Mouse (Mus musculus) stomach, embryonic 14.5 days (tissue): ENCODE measurements at regions not wholly inside any gene's neighbourhood (a gene's known extent, or its start where the extent isn't known, plus 50 kb on each side); places are given as distances from the start of the nearest gene placed in this dataset.
A peak's percentile ranks its signal among the peaks of the same experiment; 100 is the strongest.

Experiments
- ATAC-seq: fragments of 200-750 bp; cut with Nextera tagmentation; 2 replicates; pipeline ENCODE4 v1.8.0; 2017; ENCODE audit warnings: low read depth, moderate TSS enrichment; ENCODE audit not compliant: insufficient number of reproducible peaks, insufficient read depth, low FRiP score
- H3K27ac ChIP-seq: fragments of 300-500 bp; sonication (generic); 2 replicates; pipeline ENCODE4 v1.5.1; 2014; ENCODE audit warnings: mild to moderate bottlenecking, low read length, moderate library complexity, mixed read lengths
- H3K27me3 ChIP-seq: fragments of 300-500 bp; sonication (generic); 2 replicates; pipeline ENCODE4 v1.6.1; 2014; ENCODE audit warnings: low read length, control low read depth, mixed read lengths; ENCODE audit not compliant: control insufficient read depth, insufficient read depth
- H3K36me3 ChIP-seq: fragments of 300-500 bp; sonication (generic); 2 replicates; pipeline ENCODE4 v1.6.1; 2014; ENCODE audit warnings: mild to moderate bottlenecking, control low read depth, low read length, moderate library complexity, mixed read lengths; ENCODE audit not compliant: control insufficient read depth, insufficient read depth
- H3K4me1 ChIP-seq: fragments of 300-500 bp; sonication (generic); 2 replicates; pipeline ENCODE4 v1.6.1; 2014; ENCODE audit warnings: low read length, control low read depth, mixed read lengths; ENCODE audit not compliant: control insufficient read depth, insufficient read depth
- H3K4me2 ChIP-seq: fragments of 300-500 bp; sonication (generic); replicated peaks from 2 replicates; pipeline ENCODE4 v1.6.1; 2014; ENCODE audit warnings: low read depth, low read length, control low read depth
- H3K4me3 ChIP-seq: fragments of 300-500 bp; sonication (generic); 2 replicates; pipeline ENCODE4 v1.5.1; 2014; ENCODE audit warnings: low read depth, low read length, control low read depth
- H3K9ac ChIP-seq: fragments of 300-500 bp; sonication (generic); replicated peaks from 2 replicates; pipeline ENCODE4 v1.6.1; 2014; ENCODE audit warnings: low read depth, mild to moderate bottlenecking, control low read depth, low read length, moderate library complexity, mixed read lengths
- H3K9me3 ChIP-seq: fragments of 300-500 bp; sonication (generic); 2 replicates; pipeline ENCODE4 v1.6.1; 2016; ENCODE audit warnings: low read depth, low read length, control low read depth; ENCODE audit not compliant: control insufficient read depth
- WGBS: fragments of 180-500 bp; shearing (Covaris S2); extraction: QIAGEN DNeasy Blood & Tissue Kit; methylation state at CpG from one replicate; pipeline ENCODE4 v1.1.7; 2014; 5-methylcytosine and 5-hydroxymethylcytosine counted together

DNA sequence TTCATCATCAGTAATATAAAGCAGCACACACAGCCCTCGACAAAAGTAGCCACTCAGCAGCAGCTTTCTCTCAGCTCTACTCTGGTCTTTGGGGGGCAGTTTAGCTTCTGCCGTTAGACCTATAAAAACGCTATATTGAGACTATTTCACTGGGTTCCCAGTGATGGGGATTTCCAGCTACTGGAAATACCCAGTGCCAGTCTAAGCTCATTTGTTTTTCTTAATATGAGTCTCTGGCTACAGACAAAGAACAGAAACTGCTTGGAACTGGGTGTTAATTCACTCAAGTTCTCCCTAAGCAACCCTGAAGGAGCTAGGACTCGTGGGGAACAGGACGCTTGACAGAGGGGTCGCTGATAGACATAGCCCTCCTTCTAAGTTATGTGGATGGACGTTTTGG is 100.3 kb upstream of the Cdc42ep3 start:
- Histone ChIP-seq H3K4me2 (no peak overlapping the region), H3K27me3 (no peaks in the 10 kb centered on the region), H3K27ac (no peak overlapping the region), H3K9ac (no peak overlapping the region), H3K4me1 (peaks cover 19% of the 10 kb centered on the region; the same call in 1 of the 2 replicates), H3K36me3 (no peaks in the 10 kb centered on the region), H3K9me3 (no peaks in the 10 kb centered on the region), H3K4me3 (no peak overlapping the region)
- ATAC-seq, result no peak
- 65% methylated on average over 7 of the region's 7 CpGs for WGBS

DNA sequence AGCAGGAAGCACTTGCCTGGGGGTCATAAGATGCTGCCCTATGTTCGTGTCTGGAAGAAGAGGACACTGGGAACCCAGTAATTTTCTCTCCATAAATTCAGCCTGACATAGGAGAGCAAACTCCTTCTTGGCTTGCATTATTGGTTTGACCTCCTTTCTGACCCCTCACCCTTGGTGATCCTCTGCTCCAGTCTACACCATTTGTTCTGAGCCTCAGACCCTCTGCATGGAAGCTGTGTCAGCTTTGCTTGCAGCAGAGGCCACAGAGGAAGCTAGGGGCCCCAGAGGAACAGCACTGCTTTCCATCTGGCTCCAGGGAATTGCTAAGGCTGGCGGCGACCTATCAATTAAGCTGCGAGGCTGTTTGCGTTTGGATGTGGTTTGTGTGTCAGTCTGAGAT is 102.7 kb upstream of the Cdc42ep3 start:
- no peaks in the 10 kb centered on the region for H3K36me3 ChIP-seq
- no peak overlapping the region for H3K27ac ChIP-seq
- H3K9ac ChIP-seq, result no peak overlapping the region
- H3K9me3 ChIP-seq, result no peaks in the 10 kb centered on the region
- no peak overlapping the region for H3K4me3 ChIP-seq
- H3K27me3 ChIP-seq, result no peaks in the 10 kb centered on the region
- H3K4me1 ChIP-seq, result 0 out of 2 replicates have a peak, but pooled peaks cover 12% of the 10 kb centered on the region
- ATAC-seq, result no peak
- H3K4me2 ChIP-seq, result no peak overlapping the region
- 35% methylated on average over 5 of the region's 5 CpGs for WGBS

DNA sequence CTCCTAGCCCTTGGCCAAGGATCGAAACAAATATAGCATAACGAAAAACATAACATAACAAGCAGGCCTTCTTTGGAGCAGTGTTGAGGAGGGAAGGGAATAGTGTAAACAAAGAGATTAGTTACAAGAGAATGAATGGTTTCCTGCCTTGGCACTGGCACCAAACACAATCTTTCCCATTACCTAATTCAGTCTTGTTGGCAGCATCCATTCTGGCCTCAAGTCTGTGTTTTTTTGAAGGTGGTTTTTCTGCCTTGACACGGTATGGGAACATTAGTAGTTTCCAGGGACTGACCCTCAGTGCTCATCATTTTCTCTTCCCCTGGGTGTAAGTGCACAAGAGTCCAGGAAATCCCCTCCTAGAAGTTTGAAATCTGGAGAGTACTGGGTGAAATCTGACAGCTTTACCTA is 106.8 kb upstream of the Cdc42ep3 start:
- H3K4me1 ChIP-seq, result 0 out of 2 replicates have a peak, but pooled peaks cover 3% of the 10 kb centered on the region
- no peaks in the 10 kb centered on the region for H3K36me3 ChIP-seq
- no peak; the same call in 1 of the 2 replicates for ATAC-seq
- H3K27ac ChIP-seq, result no peak overlapping the region; the same call in 1 of the 2 replicates
- H3K9ac ChIP-seq, result no peak overlapping the region
- 22% methylated on average over 3 of the region's 3 CpGs for WGBS
- no peak overlapping the region for H3K4me2 ChIP-seq
- no peak overlapping the region for H3K4me3 ChIP-seq
- H3K27me3 ChIP-seq, result no peaks in the 10 kb centered on the region
- H3K9me3 ChIP-seq, result no peaks in the 10 kb centered on the region

DNA sequence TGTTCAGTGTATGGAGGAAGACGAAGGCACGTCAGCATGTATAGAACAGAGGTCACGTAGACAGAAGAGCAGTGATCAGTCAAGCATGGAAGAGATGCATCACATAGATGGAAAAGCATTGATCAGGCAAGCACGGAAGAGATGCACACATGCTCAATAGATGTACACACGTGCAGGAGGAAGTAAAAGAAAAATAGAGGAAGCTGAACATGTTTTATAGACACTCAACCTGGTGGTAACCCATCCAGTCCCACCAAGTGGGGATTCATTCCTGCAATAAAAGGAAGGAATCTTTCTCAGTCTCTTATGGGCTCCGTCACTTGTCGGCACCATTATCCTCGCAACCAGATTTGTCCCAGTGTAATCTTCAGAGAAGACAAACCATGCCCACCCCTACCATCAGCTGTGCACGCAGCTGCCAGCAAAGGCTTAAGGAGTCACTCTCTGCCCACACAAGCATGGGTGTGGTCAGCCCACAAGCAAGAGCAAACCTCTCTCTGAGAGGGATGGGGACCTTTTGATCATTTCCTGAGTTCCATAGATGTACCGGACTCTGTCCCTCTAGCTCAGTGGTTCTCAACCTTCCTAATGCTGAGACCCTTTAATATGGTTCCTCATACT is 108.3 kb upstream of the Cdc42ep3 start:
- 89% methylated on average over 10 of the region's 10 CpGs for WGBS
- Histone ChIP-seq H3K4me2 (no peak overlapping the region), H3K9me3 (no peaks in the 10 kb centered on the region), H3K27me3 (no peaks in the 10 kb centered on the region), H3K4me3 (no peak overlapping the region), H3K27ac (no peak overlapping the region), H3K36me3 (no peaks in the 10 kb centered on the region), H3K9ac (no peak overlapping the region), H3K4me1 (no peaks in the 10 kb centered on the region)
- no peak for ATAC-seq

DNA sequence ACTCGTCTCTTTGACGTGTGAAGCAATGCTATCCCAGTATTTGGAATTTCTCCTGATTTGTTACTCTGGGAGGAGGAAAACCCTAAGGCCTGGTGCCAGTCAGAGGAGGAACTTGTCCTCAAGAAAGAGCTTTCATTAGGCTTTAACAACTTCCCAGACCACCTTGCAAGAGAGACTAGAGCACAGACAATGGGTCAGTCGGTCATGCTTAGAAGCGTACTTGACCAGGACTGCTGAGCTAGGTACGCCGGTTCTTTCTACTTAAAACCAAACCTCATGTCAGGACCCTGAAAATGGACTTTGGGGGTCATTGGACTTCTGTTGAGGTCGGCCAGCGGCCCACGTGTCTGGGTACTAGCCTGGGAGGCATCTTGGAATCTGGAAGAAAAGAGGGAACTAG is 110.8 kb upstream of the Cdc42ep3 start:
- 93% methylated on average over 9 of the region's 9 CpGs for WGBS
- H3K4me3 ChIP-seq, result no peak overlapping the region
- no peaks in the 10 kb centered on the region for H3K36me3 ChIP-seq
- H3K4me1 ChIP-seq, result no peaks in the 10 kb centered on the region
- no peak for ATAC-seq
- H3K27ac ChIP-seq, result no peak overlapping the region
- H3K27me3 ChIP-seq, result no peaks in the 10 kb centered on the region
- H3K9me3 ChIP-seq, result no peaks in the 10 kb centered on the region
- H3K9ac ChIP-seq, result no peak overlapping the region
- no peak overlapping the region for H3K4me2 ChIP-seq

DNA sequence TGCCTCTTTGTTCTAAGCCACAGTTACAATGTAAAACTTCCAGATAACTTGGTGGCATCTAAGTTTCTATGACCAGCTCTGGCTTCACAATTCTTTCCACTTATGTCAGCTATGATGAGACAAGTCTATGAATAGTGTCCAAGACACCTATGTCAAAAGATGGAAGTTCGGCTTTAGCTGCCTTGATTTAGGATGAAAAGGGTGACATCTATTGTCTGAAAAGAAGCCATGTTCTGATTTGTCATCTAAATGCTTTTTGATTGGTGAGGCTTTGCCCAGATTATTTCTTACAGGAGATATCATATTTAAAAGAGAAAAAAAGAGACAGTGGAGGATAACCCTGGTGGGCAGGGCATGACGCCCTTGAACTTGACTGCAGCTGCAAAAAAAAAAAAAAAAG is 116.7 kb upstream of the Cdc42ep3 start:
- Histone ChIP-seq H3K4me3 (no peak overlapping the region), H3K27me3 (no peaks in the 10 kb centered on the region), H3K27ac (no peak overlapping the region), H3K9ac (no peak overlapping the region), H3K4me1 (no peaks in the 10 kb centered on the region), H3K9me3 (no peaks in the 10 kb centered on the region), H3K36me3 (no peaks in the 10 kb centered on the region), H3K4me2 (no peak overlapping the region)
- WGBS, result 72% methylated on average over 2 of the region's 2 CpGs
- no peak for ATAC-seq

DNA sequence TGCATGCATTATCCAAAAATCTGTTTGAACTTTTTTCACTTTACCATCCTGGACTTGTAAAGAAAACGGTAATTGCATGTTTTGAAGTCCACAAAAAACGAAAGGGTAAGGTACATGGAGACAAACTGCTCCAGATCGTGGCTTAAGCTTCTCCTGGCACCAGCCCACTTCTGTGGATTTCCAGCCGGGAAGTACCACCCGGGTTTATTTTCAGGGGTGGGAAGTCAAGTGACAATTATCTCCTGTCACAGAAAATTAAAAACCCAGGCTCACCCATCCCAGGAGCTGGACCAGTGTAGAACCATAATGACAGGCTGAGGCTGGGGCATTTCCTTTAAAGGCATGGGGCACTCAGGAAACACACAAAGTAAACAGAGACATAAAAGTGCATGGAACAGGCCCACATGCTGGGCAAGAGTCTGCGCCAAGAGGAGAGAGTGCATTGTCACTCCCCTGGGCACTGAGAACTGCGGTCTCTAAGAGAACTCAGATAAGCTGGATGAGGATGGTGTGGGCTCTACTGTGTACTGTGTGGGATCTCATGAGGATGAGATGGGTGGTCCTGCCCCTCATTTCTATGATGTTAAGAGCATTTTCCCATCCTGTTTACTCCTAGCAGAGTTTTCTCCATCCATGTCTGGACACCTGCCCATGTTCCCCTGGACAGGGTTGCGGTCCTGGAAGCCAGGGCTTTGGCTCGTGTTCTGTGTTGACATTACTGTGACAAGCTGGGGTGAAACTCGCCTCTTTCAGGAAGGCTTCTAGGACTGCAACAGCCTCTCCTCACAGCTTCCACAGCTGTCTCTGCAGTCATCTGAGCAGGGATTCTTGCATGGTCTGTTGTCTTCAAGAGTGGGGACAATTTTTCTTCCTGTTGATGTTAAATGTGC is 117.5 kb upstream of the Cdc42ep3 start:
- Histone ChIP-seq H3K4me3 (no peak overlapping the region), H3K36me3 (no peaks in the 10 kb centered on the region), H3K9ac (no peak overlapping the region), H3K4me2 (no peak overlapping the region), H3K27ac (no peak overlapping the region), H3K27me3 (no peaks in the 10 kb centered on the region), H3K9me3 (no peaks in the 10 kb centered on the region), H3K4me1 (no peaks in the 10 kb centered on the region)
- 44% methylated on average over 10 of the region's 10 CpGs for WGBS
- ATAC-seq, result 0 out of 2 replicates have a peak, but pooled peaks have one; percentile 37

DNA sequence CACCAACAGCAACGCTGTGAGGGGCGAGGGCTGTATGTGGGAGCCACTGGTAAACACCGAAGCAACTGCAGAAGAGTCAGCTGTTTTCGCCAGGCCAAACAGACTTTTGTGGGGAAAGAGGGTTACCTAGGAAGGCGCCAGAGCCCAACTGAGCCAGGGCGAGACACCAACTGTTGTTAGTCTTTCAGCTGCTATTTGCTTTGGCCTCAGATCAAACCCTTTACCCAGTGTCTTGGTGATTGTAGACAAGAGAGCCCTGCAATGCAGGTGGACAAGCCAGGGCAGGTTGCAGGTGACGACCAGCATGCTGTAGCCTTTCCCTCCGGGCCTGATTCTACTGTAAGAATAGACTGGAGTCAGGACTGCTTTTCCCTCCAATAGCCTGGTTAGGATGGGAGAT is 121.8 kb upstream of the Cdc42ep3 start:
- 74% methylated on average over 8 of the region's 8 CpGs for WGBS
- H3K4me2 ChIP-seq, result no peak overlapping the region
- H3K27ac ChIP-seq, result no peak overlapping the region
- H3K36me3 ChIP-seq, result no peaks in the 10 kb centered on the region
- H3K9ac ChIP-seq, result no peak overlapping the region
- no peaks in the 10 kb centered on the region for H3K9me3 ChIP-seq
- no peaks in the 10 kb centered on the region for H3K27me3 ChIP-seq
- H3K4me3 ChIP-seq, result no peak overlapping the region
- no peak for ATAC-seq
- H3K4me1 ChIP-seq, result no peaks in the 10 kb centered on the region
